Mouse (Mus musculus): Measurements from ENCODE around the gene Nenf.

DNA sequence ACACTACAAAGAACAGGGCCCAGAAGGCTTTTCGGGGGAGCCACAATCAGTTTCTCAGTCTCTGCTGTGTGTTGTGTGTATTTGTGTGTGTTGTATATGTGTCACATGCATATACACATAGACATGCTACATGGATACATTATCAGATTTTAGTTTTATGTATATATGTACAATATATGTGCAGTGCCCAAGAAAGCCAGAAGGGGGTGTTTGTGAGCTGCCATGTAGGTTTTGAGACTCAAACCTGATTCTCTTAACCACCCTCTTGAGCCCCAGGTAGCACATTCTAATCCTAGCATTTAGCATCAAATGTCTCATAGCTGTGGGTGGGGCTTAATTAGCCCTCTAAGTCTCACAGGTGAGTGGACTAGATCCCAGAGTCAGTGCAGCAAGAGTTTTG is 35.7 kb downstream of the Nenf start:
- TF ChIP-seq CTCF (conservative IDR thresholded peaks at IDR 0.05; ENCODE audit: insufficient read depth, insufficient read length, low read depth, low read length) = no peak
- no peak for TF ChIP-seq POLR2A (IDR thresholded peaks at IDR 0.05; ENCODE audit: low read depth, low read length)

Measured in kidney, adult 2 months (tissue).